Mouse (Mus musculus) MEL (cell line): ENCODE results near the gene Tlk1. TPM values are rescaled to one million over a fixed set of nuclear protein-coding genes. Genes with fewer than 3 reads are reported as not detected.

ENCODE experiments used
- DNase-seq: peaks from one replicate; pipeline ENCODE4 v3.0.0; 2011; ENCODE audit warnings: low read depth, low spot score
- H3K27ac ChIP-seq: 2 replicates; pipeline ENCODE4 v1.5.1; 2012; ENCODE audit warnings: low read depth, mild to moderate bottlenecking, control low read depth, low read length, moderate library complexity; ENCODE audit not compliant: control insufficient read depth
- H3K27me3 ChIP-seq, 2 experiments: fragments of 150-350 bp in 1 of 2; sonication (generic) in 1 of 2; 2 replicates each; pipeline ENCODE4 v1.6.1; 2012; ENCODE audit warnings: low read length in 2 of 2, mild to moderate bottlenecking in 2 of 2, improper control_type of control experiment in 1 of 2, moderate library complexity in 1 of 2; ENCODE audit not compliant: insufficient read depth in 2 of 2, control insufficient read depth in 1 of 2
- H3K36me3 ChIP-seq, 2 experiments: 2 replicates each; pipeline ENCODE4 v1.6.1; 2012 to 2014; ENCODE audit warnings: low read length in 2 of 2, improper control_type of control experiment in 1 of 2, inconsistent platforms in 1 of 2, mild to moderate bottlenecking in 1 of 2; ENCODE audit not compliant: insufficient read depth in 2 of 2, control insufficient read depth in 1 of 2
- H3K4me1 ChIP-seq, 2 experiments: fragments of 150-350 bp in 1 of 2; sonication (generic) in 1 of 2; 2 replicates each; pipeline ENCODE4 v1.6.1; 2012; ENCODE audit warnings: low read length in 2 of 2, improper control_type of control experiment in 1 of 2, mild to moderate bottlenecking in 1 of 2; ENCODE audit not compliant: insufficient read depth in 2 of 2, control insufficient read depth in 1 of 2
- H3K4me3 ChIP-seq, 2 experiments: fragments of 150-350 bp in 1 of 2; sonication (generic) in 1 of 2; 2 replicates each; pipeline ENCODE4 v1.5.1; 2012; ENCODE audit warnings: low read depth in 2 of 2, low read length in 2 of 2, mild to moderate bottlenecking in 2 of 2, moderate library complexity in 2 of 2, control low read depth in 1 of 2, improper control_type of control experiment in 1 of 2; ENCODE audit not compliant: control insufficient read depth in 1 of 2, insufficient read depth in 1 of 2
- H3K79me2 ChIP-seq: 2 replicates; pipeline ENCODE4 v1.6.1; 2012; ENCODE audit warnings: mild to moderate bottlenecking, low read length, moderate library complexity; ENCODE audit not compliant: control insufficient read depth, poor library complexity, insufficient read depth
- H3K9ac ChIP-seq: 2 replicates; pipeline ENCODE4 v1.6.1; 2012; ENCODE audit warnings: low read depth, mild to moderate bottlenecking, control low read depth, low read length, moderate library complexity; ENCODE audit not compliant: control insufficient read depth, poor library complexity, severe bottlenecking
- H3K9me3 ChIP-seq: fragments of 150-350 bp; sonication (generic); replicated peaks from 2 replicates; pipeline ENCODE4 v1.6.1; 2012; ENCODE audit warnings: mild to moderate bottlenecking, low read length, improper control_type of control experiment, moderate library complexity; ENCODE audit not compliant: insufficient read depth
- CHD2 ChIP-seq: IDR thresholded peaks from 2 replicates; pipeline ENCODE4 v1.6.1; 2011; ENCODE audit warnings: low read length, improper control_type of control experiment
- CTCF ChIP-seq, 3 experiments: IDR thresholded peaks in 2 of 3; conservative IDR thresholded peaks in 1 of 3; 2 replicates each; pipeline ENCODE4 v1.5.1; 2011 to 2012; ENCODE audit warnings: low read length in 3 of 3, low read depth in 2 of 3, mild to moderate bottlenecking in 2 of 3, improper control_type of control experiment in 1 of 3, inconsistent platforms in 1 of 3, mixed read lengths in 1 of 3, moderate library complexity in 1 of 3; ENCODE audit not compliant: control insufficient read depth in 1 of 3, insufficient read depth in 1 of 3, poor library complexity in 1 of 3, severe bottlenecking in 1 of 3
- ETS1 ChIP-seq: IDR thresholded peaks from 2 replicates; pipeline ENCODE4 v1.6.1; 2012; ENCODE audit warnings: low read depth, mild to moderate bottlenecking, inconsistent platforms, low read length, improper control_type of control experiment, moderate library complexity
- GABPA ChIP-seq: IDR thresholded peaks from 2 replicates; pipeline ENCODE4 v1.6.1; 2012; ENCODE audit warnings: low read depth, mild to moderate bottlenecking, inconsistent platforms, low read length, improper control_type of control experiment, moderate library complexity
- GATA1 ChIP-seq: IDR thresholded peaks from 2 replicates; pipeline ENCODE4 v1.6.1; 2011; ENCODE audit warnings: low read depth, low read length, improper control_type of control experiment
- HCFC1 ChIP-seq: IDR thresholded peaks from 2 replicates; pipeline ENCODE4 v1.6.1; 2012; ENCODE audit warnings: low read depth, mild to moderate bottlenecking, inconsistent platforms, low read length, improper control_type of control experiment, moderate library complexity
- MYC ChIP-seq: IDR thresholded peaks from 2 replicates; pipeline ENCODE4 v1.6.1; 2011; ENCODE audit warnings: low read depth, mild to moderate bottlenecking, low read length, improper control_type of control experiment, moderate library complexity
- NRF1 ChIP-seq: IDR thresholded peaks from 2 replicates; pipeline ENCODE4 v1.6.1; 2014; ENCODE audit warnings: low read depth, mild to moderate bottlenecking, inconsistent platforms, low read length, improper control_type of control experiment, moderate library complexity; ENCODE audit not compliant: poor library complexity, insufficient read depth, severe bottlenecking
- POLR2A ChIP-seq, 2 experiments: IDR thresholded peaks; 2 replicates each; pipeline ENCODE4 v1.6.1; 2011 to 2012; ENCODE audit warnings: low read length in 2 of 2, mild to moderate bottlenecking in 2 of 2, control low read depth in 1 of 2, improper control_type of control experiment in 1 of 2, low read depth in 1 of 2, moderate library complexity in 1 of 2; ENCODE audit not compliant: control insufficient read depth in 1 of 2, insufficient read depth in 1 of 2, poor library complexity in 1 of 2
- POLR2AphosphoS5 ChIP-seq: IDR thresholded peaks from 2 replicates; pipeline ENCODE4 v1.6.1; 2012; ENCODE audit warnings: low read depth, borderline replicate concordance, mild to moderate bottlenecking, inconsistent platforms, low read length, moderate library complexity, mixed read lengths
- RAD21 ChIP-seq: IDR thresholded peaks from 2 replicates; pipeline ENCODE4 v1.6.1; 2011; ENCODE audit warnings: mild to moderate bottlenecking, low read depth, low read length, improper control_type of control experiment
- SMC3 ChIP-seq: IDR thresholded peaks from 2 replicates; pipeline ENCODE4 v1.6.1; 2011; ENCODE audit warnings: low read depth, low read length, improper control_type of control experiment
- TAL1 ChIP-seq: IDR thresholded peaks from 2 replicates; pipeline ENCODE4 v1.6.1; 2012; ENCODE audit warnings: mild to moderate bottlenecking, inconsistent platforms, low read length, moderate library complexity, mixed read lengths
- USF1 ChIP-seq: IDR thresholded peaks from 2 replicates; pipeline ENCODE4 v1.6.1; 2014; ENCODE audit warnings: low read depth, mild to moderate bottlenecking, inconsistent platforms, low read length, improper control_type of control experiment, moderate library complexity
- USF2 ChIP-seq, 2 experiments: IDR thresholded peaks; 2 replicates each; pipeline ENCODE4 v1.6.1; 2011 to 2012; ENCODE audit warnings: improper control_type of control experiment in 2 of 2, low read length in 2 of 2, borderline replicate concordance in 1 of 2, inconsistent platforms in 1 of 2, low read depth in 1 of 2, mild to moderate bottlenecking in 1 of 2; ENCODE audit not compliant: insufficient read depth in 1 of 2
- ZC3H11A ChIP-seq: IDR thresholded peaks from 2 replicates; pipeline ENCODE4 v1.6.1; 2012; ENCODE audit warnings: low read depth, mild to moderate bottlenecking, inconsistent platforms, low read length, improper control_type of control experiment
- ZKSCAN1 ChIP-seq: IDR thresholded peaks from 2 replicates; pipeline ENCODE4 v1.6.1; 2012; ENCODE audit warnings: low read depth, mild to moderate bottlenecking, inconsistent platforms, low read length, improper control_type of control experiment, moderate library complexity
- polyA plus RNA-seq, 2 experiments: library from polyadenylated mRNA; stranded (reverse) in 1 of 2; unstranded in 1 of 2; fragments of >175 nt in 1 of 2; fragments of >200 nt in 1 of 2; gene quantifications; 2 replicates each; pipeline versions ENCODE4 v1.2.1 to v1.2.4; 2012; ENCODE audit warnings: low replicate concordance in 2 of 2, low read depth in 1 of 2; ENCODE audit not compliant: insufficient read length in 2 of 2, insufficient read depth in 1 of 2, missing spikeins in 1 of 2
- total RNA-seq: library from RNA; depleted of rRNA; stranded (reverse); fragments of 300-350 nt; gene quantifications from 2 replicates; pipeline ENCODE4 v1.2.3, GENCODE M21; 2012

Gene Tlk1
- total and polyA plus RNA-seq, 3 experiments: 20.5 to 57.0 (median 56.6) TPM

DNA sequence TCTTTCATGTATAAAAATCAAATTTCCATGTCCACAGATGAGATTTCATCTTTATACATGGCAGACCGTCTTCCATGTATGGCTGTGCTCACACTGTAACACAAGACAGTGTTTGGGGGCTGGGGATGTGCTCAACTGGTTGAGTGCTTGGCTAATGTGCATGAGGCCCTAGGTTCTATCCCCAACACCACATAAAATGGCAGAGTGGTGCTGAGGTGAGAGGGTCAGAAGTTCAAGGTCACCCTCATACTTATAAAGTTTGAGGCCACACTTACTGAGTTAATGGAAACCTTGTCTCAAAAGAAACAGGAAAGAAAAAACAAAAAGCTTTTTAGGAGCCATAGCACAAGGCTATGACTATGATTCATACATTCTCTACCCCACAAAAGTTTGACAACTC is 25.1 kb downstream of the Tlk1 start:
- no peak overlapping the region for H3K4me3 ChIP-seq
- H3K27ac ChIP-seq: no peak overlapping the region
- no peaks in the 10 kb centered on the region for H3K27me3 ChIP-seq
- no peaks in the 10 kb centered on the region for H3K9me3 ChIP-seq
- no peak for DNase-seq
- H3K36me3 ChIP-seq: peaks cover 5 to 13% of the 10 kb centered on the region in 2 experiments
- TF ChIP-seq TAL1 (no peak), USF2 (IDR thresholded peaks at IDR 0.05; ENCODE audit: borderline replicate concordance in 1 of 2, insufficient read depth in 1 of 2, low read depth in 1 of 2, low read length in 2 of 2) (no peak), GABPA (no peak), RAD21 (no peak), ZKSCAN1 (no peak), ZC3H11A (no peak), NRF1 (no peak), POLR2A (IDR thresholded peaks at IDR 0.05; ENCODE audit: control insufficient read depth in 1 of 2, insufficient read depth in 1 of 2, low read depth in 1 of 2, low read length in 2 of 2, poor library complexity in 1 of 2) (no peak), HCFC1 (no peak), POLR2AphosphoS5 (no peak), SMC3 (no peak), GATA1 (no peak), MYC (no peak), CHD2 (no peak)
- TF ChIP-seq, all 39 proteins: peak for 0
- Histone ChIP-seq H3K4me1 (no peaks in the 10 kb centered on the region), H3K79me2 (peaks cover 52% of the 10 kb centered on the region), H3K9ac (no peak overlapping the region)

DNA sequence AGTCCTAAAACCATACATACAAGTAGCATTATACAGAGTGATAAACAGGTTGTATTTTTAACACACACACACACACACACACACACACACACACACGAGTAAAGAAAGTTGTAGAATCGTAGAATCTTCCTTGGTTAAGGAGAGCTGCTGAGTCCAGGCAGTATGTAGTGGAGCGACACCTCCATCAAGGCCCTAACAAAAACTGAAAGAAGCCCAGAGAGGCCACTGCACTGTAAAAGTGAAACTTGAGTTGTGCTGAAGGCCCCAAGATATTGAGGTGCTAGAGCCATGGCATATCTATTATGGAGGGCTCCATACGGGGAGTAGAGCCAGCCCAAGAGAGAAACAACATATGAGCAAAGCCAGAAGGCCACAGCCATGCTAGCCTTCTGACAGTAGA is 32.3 kb downstream of the Tlk1 start:
- no peak for DNase-seq
- Histone ChIP-seq H3K27me3 (no peaks in the 10 kb centered on the region), H3K4me1 (peaks cover 0 to 26% of the 10 kb centered on the region in 2 experiments; a peak in 3 of 4 replicates), H3K79me2 (peaks cover 37% of the 10 kb centered on the region), H3K9ac (no peak overlapping the region), H3K4me3 (no peak overlapping the region), H3K9me3 (no peaks in the 10 kb centered on the region), H3K36me3 (peaks cover 8 to 29% of the 10 kb centered on the region in 2 experiments), H3K27ac (no peak overlapping the region)
- TF ChIP-seq POLR2AphosphoS5 (no peak), ETS1 (no peak), GABPA (no peak), ZC3H11A (no peak), CTCF (IDR thresholded peaks at IDR 0.05 in 2 of 3, conservative IDR thresholded peaks at IDR 0.05 in 1 of 3; ENCODE audit: control insufficient read depth in 1 of 3, insufficient read depth in 1 of 3, low read depth in 2 of 3, low read length in 3 of 3, poor library complexity in 1 of 3, severe bottlenecking in 1 of 3) (no peak), USF1 (no peak), HCFC1 (no peak), ZKSCAN1 (no peak)
